Mouse (Mus musculus): ENCODE measurements around the gene Wdr77. TPM values are rescaled to one million over a fixed set of nuclear protein-coding genes. Genes with fewer than 3 reads are reported as not detected.

Wdr77 gene
- total RNA-seq, 1 experiment from 2014 or later, result 34.9 TPM

Other genes with a start within 250 kb of the Wdr77 start
- 146 and 151 TPM in 2 replicates for gene Rap1a, start 158.0 kb upstream of the Wdr77 start, total RNA-seq (2017)
- 1.6 and 2.7 TPM in 2 replicates for gene Adora3, start 88.5 kb upstream of the Wdr77 start, total RNA-seq (2017)
- gene Tmigd3, start 88.5 kb upstream of the Wdr77 start, total RNA-seq (2017), result not detected in 2 replicates
- gene I830077J02Rik, start 26.7 kb upstream of the Wdr77 start, total RNA-seq (2017), result 45.8 and 49.3 TPM in 2 replicates
- gene Atp5f1, start 730 bp downstream of the Wdr77 start, total RNA-seq (2017), result 296 and 319 TPM in 2 replicates
- gene Ovgp1, start 14.3 kb downstream of the Wdr77 start, total RNA-seq (2017), result 34.3 and 38.4 TPM in 2 replicates
- 1.7 TPM in 1 of 2 replicates, not detected in the other for gene Pifo, start 55.3 kb downstream of the Wdr77 start, total RNA-seq (2017)
- 0.74 and 2.9 TPM in 2 replicates for gene Chil5, start 73.4 kb downstream of the Wdr77 start, total RNA-seq (2017)
- gene Chia1, start 153.9 kb downstream of the Wdr77 start, total RNA-seq (2017), result not detected in 2 replicates
- gene Chil3, start 208.2 kb downstream of the Wdr77 start, total RNA-seq (2017), result 27.5 and 33.9 TPM in 2 replicates